Mouse (Mus musculus): ENCODE measurements around the gene Cd93.

Gene Cd93

GRCm38 (mm10) chr2:148402227-148402626 is 41.1 kb downstream of the Cd93 start:
- no peak for DNase-seq (ENCODE audit: low read depth, low spot score)

- DNase-seq (ENCODE audit: low read depth, low spot score) = no peak
Observed at GRCm38 (mm10) chr2:148398901-148399685, 44.3 kb downstream of the Cd93 start.

GRCm38 (mm10) chr2:148397784-148398100 is 45.6 kb downstream of the Cd93 start:
- DNase-seq (ENCODE audit: low read depth, low spot score) = no peak

GRCm38 (mm10) chr2:148397015-148397783 is 46.2 kb downstream of the Cd93 start:
- DNase-seq (ENCODE audit: low read depth, low spot score) = no peak

DNA sequence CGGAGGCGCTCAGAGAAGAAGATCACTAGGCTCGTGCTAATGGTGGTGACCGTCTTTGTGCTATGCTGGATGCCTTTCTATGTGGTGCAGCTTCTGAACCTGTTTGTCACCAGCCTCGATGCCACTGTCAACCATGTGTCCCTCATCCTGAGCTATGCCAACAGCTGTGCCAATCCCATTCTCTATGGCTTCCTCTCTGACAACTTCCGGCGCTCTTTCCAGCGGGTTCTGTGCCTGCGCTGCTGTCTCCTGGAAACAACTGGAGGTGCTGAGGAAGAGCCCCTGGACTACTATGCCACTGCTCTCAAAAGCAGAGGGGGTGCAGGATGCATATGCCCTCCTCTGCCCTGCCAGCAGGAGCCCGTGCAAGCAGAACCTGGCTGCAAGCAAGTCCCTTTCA is 47.2 kb downstream of the Cd93 start:
- DNase-seq (ENCODE audit: low read depth, low spot score) = no peak

DNA sequence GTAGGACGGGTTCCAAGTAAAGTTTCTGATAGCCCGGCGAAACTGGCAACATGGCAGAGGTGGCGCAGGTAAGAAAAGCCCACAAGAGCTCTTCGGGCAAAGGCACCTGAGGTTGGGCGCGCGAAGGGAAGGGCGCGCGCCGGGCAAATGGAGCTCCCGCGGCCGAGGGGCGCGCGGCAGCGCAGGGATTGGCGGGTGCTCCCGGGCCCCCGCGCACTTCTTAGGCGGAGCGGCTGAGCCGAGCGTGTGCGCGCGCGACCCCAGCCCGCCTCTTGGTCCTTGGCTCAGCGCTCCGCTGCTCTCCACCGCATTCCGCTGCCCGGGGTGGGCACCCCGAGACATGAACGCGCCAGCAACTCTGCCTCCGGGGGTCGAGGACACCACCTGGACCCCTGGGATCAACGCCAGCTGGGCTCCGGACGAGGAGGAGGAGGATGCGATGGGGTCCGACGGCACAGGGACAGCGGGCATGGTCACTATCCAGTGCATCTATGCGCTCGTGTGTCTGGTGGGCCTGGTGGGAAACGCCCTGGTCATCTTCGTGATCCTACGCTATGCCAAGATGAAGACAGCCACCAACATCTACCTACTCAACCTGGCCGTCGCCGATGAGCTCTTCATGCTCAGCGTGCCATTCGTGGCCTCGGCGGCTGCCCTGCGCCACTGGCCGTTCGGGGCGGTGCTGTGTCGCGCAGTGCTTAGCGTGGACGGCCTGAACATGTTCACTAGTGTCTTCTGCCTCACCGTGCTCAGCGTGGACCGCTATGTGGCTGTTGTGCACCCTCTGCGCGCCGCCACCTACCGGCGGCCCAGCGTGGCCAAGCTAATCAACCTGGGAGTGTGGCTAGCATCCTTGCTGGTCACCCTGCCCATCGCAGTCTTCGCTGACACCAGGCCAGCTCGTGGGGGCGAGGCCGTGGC is 48.0 kb downstream of the Cd93 start, which contains the start of gene Sstr4:
Sstr4 (plus strand) TSS at position 214 of the 921 bp plus-strand sequence.
- no peak for DNase-seq (ENCODE audit: low read depth, low spot score)

DNA sequence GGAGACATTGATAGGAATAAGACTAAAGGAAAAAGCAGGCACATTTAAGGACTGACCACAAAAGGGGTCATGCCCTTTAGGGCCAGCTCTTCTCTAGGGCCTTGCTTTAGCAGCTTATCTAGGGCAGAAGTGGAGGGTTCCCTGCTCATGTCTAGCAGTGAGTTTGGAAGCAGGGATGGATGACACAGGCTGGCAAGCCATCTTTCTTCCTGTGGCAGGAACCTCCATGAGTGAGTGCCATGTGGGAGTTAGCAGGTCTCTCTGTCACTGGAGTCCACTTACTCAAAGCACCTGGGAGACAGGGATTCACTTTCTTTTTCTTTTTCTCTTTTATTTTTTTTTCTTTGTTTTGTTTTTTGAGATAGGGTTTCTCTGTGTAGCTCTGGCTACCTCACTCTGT is 49.5 kb downstream of the Cd93 start:
- DNase-seq (ENCODE audit: low read depth, low spot score) = no peak

DNA sequence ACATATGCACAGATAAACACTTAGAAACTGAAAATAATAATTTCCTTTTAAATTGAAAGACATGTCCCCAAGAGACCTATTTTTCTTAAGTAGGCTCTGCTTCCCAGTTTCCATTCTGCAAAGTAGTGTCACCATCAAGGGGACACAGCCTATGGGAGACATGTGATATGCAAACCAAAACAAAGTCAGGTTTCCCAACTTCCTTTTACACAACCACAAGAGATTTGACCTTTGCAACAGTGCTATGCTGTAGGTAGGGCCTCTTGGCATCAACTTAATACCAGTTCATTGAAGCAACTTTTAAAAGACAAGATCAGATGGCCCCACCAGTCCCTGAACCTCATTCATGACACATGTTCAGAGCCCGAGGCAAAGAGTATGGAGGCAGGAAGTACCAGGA is 50.2 kb downstream of the Cd93 start:
- DNase-seq (ENCODE audit: low read depth, low spot score) = no peak

GRCm38 (mm10) chr2:148387652-148388581 is 55.4 kb downstream of the Cd93 start:
- DNase-seq (ENCODE audit: low read depth, low spot score) = no peak

DNA sequence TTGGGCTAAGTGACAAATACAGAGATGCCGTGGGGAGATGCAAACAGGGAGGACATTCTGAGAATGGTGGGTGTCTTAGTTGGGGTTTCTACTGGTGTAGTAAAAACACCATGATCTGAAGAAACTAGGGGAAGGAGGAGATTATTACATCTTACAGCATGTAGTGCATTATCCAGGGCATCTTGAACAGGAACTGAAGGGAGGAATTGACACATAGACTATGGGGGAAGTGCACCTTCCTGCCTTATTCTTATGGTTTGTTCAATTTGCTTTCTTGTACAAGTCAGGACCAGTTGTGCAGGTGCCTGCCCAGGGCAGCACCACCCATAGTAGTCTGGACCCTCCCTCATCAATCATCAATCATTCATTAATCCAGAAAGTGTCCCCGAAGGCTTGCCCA is 56.4 kb downstream of the Cd93 start:
- DNase-seq (ENCODE audit: low read depth, low spot score) = no peak

All from brain, embryonic 18.5 days (tissue).